Mouse (Mus musculus): ENCODE data around the gene Rsl24d1. TPM values are rescaled to one million over a fixed set of nuclear protein-coding genes. Genes with fewer than 3 reads are reported as not detected.

Rsl24d1 gene
- total and polyA plus RNA-seq, 3 experiments = 195 to 234 TPM; not detected in 1

- H3K4me3 ChIP-seq (ENCODE audit: control insufficient read depth in 1 of 2, insufficient read depth in 1 of 2, low read depth in 2 of 2, low read length in 2 of 2) = peak overlapping the region; percentile 49 to 60
- TF ChIP-seq ZC3H11A (IDR thresholded peaks at IDR 0.05; ENCODE audit: low read depth, low read length) (peak; percentile 43), SMC3 (IDR thresholded peaks at IDR 0.05; ENCODE audit: low read depth, low read length) (peak; percentile 57), RAD21 (IDR thresholded peaks at IDR 0.05; ENCODE audit: low read depth, low read length) (peak; percentile 68), TBP (IDR thresholded peaks at IDR 0.05; ENCODE audit: low read depth, low read length) (no peak), E2F4 (IDR thresholded peaks at IDR 0.05; ENCODE audit: borderline replicate concordance, low read depth, low read length) (no peak), CTCF (IDR thresholded peaks at IDR 0.05 in 2 of 3, conservative IDR thresholded peaks at IDR 0.05 in 1 of 3; ENCODE audit: control insufficient read depth in 1 of 3, insufficient read depth in 1 of 3, low read depth in 2 of 3, low read length in 3 of 3, poor library complexity in 1 of 3, severe bottlenecking in 1 of 3) (peak; percentile 69 to 79 (median 72))
- no peak overlapping the region for H3K27ac ChIP-seq (ENCODE audit: control insufficient read depth, low read depth, low read length)
- H3K9me3 ChIP-seq (replicated peaks; ENCODE audit: insufficient read depth, low read length) = no peaks in the 10 kb centered on the region
- H3K36me3 ChIP-seq (ENCODE audit: control insufficient read depth in 1 of 2, insufficient read depth in 2 of 2, low read length in 2 of 2) = no peaks in the 10 kb centered on the region; a peak in 1 of 4 replicates
- peaks cover 0 to 4% of the 10 kb centered on the region in 2 experiments; a peak in 1 of 4 replicates for H3K27me3 ChIP-seq (ENCODE audit: control insufficient read depth in 1 of 2, insufficient read depth in 2 of 2, low read length in 2 of 2)
- no peaks in the 10 kb centered on the region for H3K4me1 ChIP-seq (ENCODE audit: control insufficient read depth in 1 of 2, insufficient read depth in 2 of 2, low read length in 2 of 2)
- peak overlapping the region; percentile 58 for H3K9ac ChIP-seq (ENCODE audit: control insufficient read depth, low read depth, low read length, poor library complexity, severe bottlenecking)
- peak; percentile 84 for DNase-seq (ENCODE audit: low read depth, low spot score)
- H3K79me2 ChIP-seq (ENCODE audit: control insufficient read depth, insufficient read depth, low read length, poor library complexity) = no peaks in the 10 kb centered on the region
Observed at GRCm38 (mm10) chr9:73162571-73163333, 49.5 kb downstream of the Rsl24d1 start.

- Histone ChIP-seq H3K4me3 (ENCODE audit: control insufficient read depth in 1 of 2, insufficient read depth in 1 of 2, low read depth in 2 of 2, low read length in 2 of 2) (no peak overlapping the region), H3K27me3 (ENCODE audit: control insufficient read depth in 1 of 2, insufficient read depth in 2 of 2, low read length in 2 of 2) (peaks cover 3 to 7% of the 10 kb centered on the region in 2 experiments; a peak in 3 of 4 replicates), H3K9me3 (replicated peaks; ENCODE audit: insufficient read depth, low read length) (no peaks in the 10 kb centered on the region), H3K4me1 (ENCODE audit: control insufficient read depth in 1 of 2, insufficient read depth in 2 of 2, low read length in 2 of 2) (no peaks in the 10 kb centered on the region), H3K9ac (ENCODE audit: control insufficient read depth, low read depth, low read length, poor library complexity, severe bottlenecking) (no peak overlapping the region), H3K36me3 (ENCODE audit: control insufficient read depth in 1 of 2, insufficient read depth in 2 of 2, low read length in 2 of 2) (no peaks in the 10 kb centered on the region; a peak in 1 of 4 replicates), H3K27ac (ENCODE audit: control insufficient read depth, low read depth, low read length) (no peak overlapping the region), H3K79me2 (ENCODE audit: control insufficient read depth, insufficient read depth, low read length, poor library complexity) (no peaks in the 10 kb centered on the region)
- no peak for DNase-seq (ENCODE audit: low read depth, low spot score)
- no peak for TF ChIP-seq CHD1 (IDR thresholded peaks at IDR 0.05; ENCODE audit: low read depth, low read length)
- TF ChIP-seq UBTF (IDR thresholded peaks at IDR 0.05; ENCODE audit: borderline replicate concordance, insufficient read depth, low read depth, low read length) = no peak
Observed at GRCm38 (mm10) chr9:73165631-73166030, 52.4 kb downstream of the Rsl24d1 start.

Other genes with a start within 250 kb of the Rsl24d1 start
- not detected in 2 replicates for gene Pygo1, start 187.8 kb upstream of the Rsl24d1 start, total RNA-seq (2012; rRNA removed)
- not detected for gene Pygo1, start 187.8 kb upstream of the Rsl24d1 start, polyA plus RNA-seq (2012; ENCODE audit: insufficient read depth in 1 of 2, insufficient read length in 2 of 2, low read depth in 1 of 2, low replicate concordance in 2 of 2, missing spikeins in 1 of 2)
- gene Dyx1c1, start 154.6 kb upstream of the Rsl24d1 start, total RNA-seq (2012; rRNA removed) = 1.0 and 1.1 TPM in 2 replicates
- gene Dyx1c1, start 154.6 kb upstream of the Rsl24d1 start, polyA plus RNA-seq (2012; ENCODE audit: insufficient read depth in 1 of 2, insufficient read length in 2 of 2, low read depth in 1 of 2, low replicate concordance in 2 of 2, missing spikeins in 1 of 2) = 1 to 10 TPM in 1 of 2 experiments, not detected in 1; 2.0 TPM
- gene Gm44503, start 154.6 kb upstream of the Rsl24d1 start, total RNA-seq (2012; rRNA removed) = not detected in 2 replicates
- not detected for gene Gm44503, start 154.6 kb upstream of the Rsl24d1 start, polyA plus RNA-seq (2012; ENCODE audit: insufficient read depth in 1 of 2, insufficient read length in 2 of 2, low read depth in 1 of 2, low replicate concordance in 2 of 2, missing spikeins in 1 of 2)
- 2.3 and 3.4 TPM in 2 replicates for gene Ccpg1os, start 128.0 kb upstream of the Rsl24d1 start, total RNA-seq (2012; rRNA removed)
- gene Ccpg1os, start 128.0 kb upstream of the Rsl24d1 start, polyA plus RNA-seq (2012; ENCODE audit: insufficient read depth in 1 of 2, insufficient read length in 2 of 2, low read depth in 1 of 2, low replicate concordance in 2 of 2, missing spikeins in 1 of 2) = 1 to 10 TPM in 1 of 2 experiments, not detected in 1; 4.6 TPM
- gene Ccpg1, start 128.0 kb upstream of the Rsl24d1 start, total RNA-seq (2012; rRNA removed) = 2.1 and 2.9 TPM in 2 replicates
- 10 to 100 TPM in 1 of 2 experiments, not detected in 1; 12.5 TPM for gene Ccpg1, start 128.0 kb upstream of the Rsl24d1 start, polyA plus RNA-seq (2012; ENCODE audit: insufficient read depth in 1 of 2, insufficient read length in 2 of 2, low read depth in 1 of 2, low replicate concordance in 2 of 2, missing spikeins in 1 of 2)
- 3.5 and 3.7 TPM in 2 replicates for gene Pigb, start 73.0 kb upstream of the Rsl24d1 start, total RNA-seq (2012; rRNA removed)
- 10 to 100 TPM in 1 of 2 experiments, not detected in 1; 12.0 TPM for gene Pigb, start 73.0 kb upstream of the Rsl24d1 start, polyA plus RNA-seq (2012; ENCODE audit: insufficient read depth in 1 of 2, insufficient read length in 2 of 2, low read depth in 1 of 2, low replicate concordance in 2 of 2, missing spikeins in 1 of 2)
- 8.6 and 8.8 TPM in 2 replicates for gene Rab27a, start 68.6 kb upstream of the Rsl24d1 start, total RNA-seq (2012; rRNA removed)
- gene Rab27a, start 68.6 kb upstream of the Rsl24d1 start, polyA plus RNA-seq (2012; ENCODE audit: insufficient read depth in 1 of 2, insufficient read length in 2 of 2, low read depth in 1 of 2, low replicate concordance in 2 of 2, missing spikeins in 1 of 2) = 10 to 100 TPM in 1 of 2 experiments, not detected in 1; 11.2 TPM
- gene Khdc3, start 11.6 kb upstream of the Rsl24d1 start, total RNA-seq (2012; rRNA removed) = not detected in 2 replicates
- not detected for gene Khdc3, start 11.6 kb upstream of the Rsl24d1 start, polyA plus RNA-seq (2012; ENCODE audit: insufficient read depth in 1 of 2, insufficient read length in 2 of 2, low read depth in 1 of 2, low replicate concordance in 2 of 2, missing spikeins in 1 of 2)
- not detected in 2 replicates for gene Gm20509, start 11.0 kb upstream of the Rsl24d1 start, total RNA-seq (2012; rRNA removed)
- gene Gm20509, start 11.0 kb upstream of the Rsl24d1 start, polyA plus RNA-seq (2012; ENCODE audit: insufficient read depth in 1 of 2, insufficient read length in 2 of 2, low read depth in 1 of 2, low replicate concordance in 2 of 2, missing spikeins in 1 of 2) = not detected

Data from MEL (cell line).